Mouse (Mus musculus): ENCODE data around the gene Plod1. TPM values are rescaled to one million over a fixed set of nuclear protein-coding genes. Genes with fewer than 3 reads are reported as not detected.

Gene Plod1
- polyA plus RNA-seq, 1 experiment from 2014 or later, result 16.1 TPM

DNA sequence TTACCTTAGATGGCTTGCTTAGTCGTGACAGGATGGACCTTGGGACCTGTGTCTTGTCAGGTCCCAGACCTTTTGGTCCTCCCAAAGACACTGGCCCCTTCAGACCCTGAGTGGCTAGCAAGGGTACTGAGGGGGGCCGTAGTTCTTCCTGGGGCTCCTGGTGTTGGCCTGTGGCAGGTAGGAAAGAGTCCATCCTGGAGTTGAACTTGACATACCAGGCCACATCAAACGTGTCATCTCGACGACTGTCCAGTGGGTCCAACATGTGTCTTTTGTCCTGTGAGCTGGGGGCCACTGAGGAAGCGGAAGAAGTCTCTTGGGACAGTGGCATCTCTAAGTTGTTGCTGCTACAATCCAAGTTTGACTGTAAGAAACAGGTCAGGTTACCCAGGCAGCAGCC, 70.9 kb downstream of the Plod1 start:
- no peak for ATAC-seq (replicated peaks)
- H3K4me2 ChIP-seq (replicated peaks), result no peak overlapping the region
- H3K9ac ChIP-seq (replicated peaks), result no peak overlapping the region
- peaks cover 43% of the 10 kb centered on the region for H3K36me3 ChIP-seq
- 93% methylated on average over 6 of the region's 6 CpGs for WGBS
- peaks cover 26% of the 10 kb centered on the region for H3K4me1 ChIP-seq
- no peaks in the 10 kb centered on the region for H3K27me3 ChIP-seq
- H3K4me3 ChIP-seq, result no peak overlapping the region
- H3K9me3 ChIP-seq, result no peaks in the 10 kb centered on the region
- no peak overlapping the region for H3K27ac ChIP-seq (replicated peaks)

DNA sequence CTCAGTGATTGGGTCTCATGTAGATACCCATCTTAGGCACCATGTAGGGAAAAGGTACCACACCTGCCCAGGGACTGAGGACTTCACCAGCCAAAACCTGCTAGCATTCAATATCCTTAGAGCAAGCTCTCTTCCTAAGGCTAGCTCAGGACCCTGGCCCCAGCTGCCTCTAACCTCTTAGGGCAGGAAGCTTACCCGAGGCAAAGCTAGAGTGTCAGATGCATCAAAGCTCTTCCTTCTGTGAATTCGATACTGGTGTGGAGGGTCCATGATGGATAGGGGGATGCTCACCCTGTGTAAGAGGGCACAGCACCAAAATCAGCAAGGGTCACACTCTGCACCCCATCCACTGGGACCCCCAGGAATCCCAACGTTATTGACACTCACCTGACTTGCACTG, 74.5 kb downstream of the Plod1 start:
- no peak overlapping the region for H3K4me3 ChIP-seq
- no peaks in the 10 kb centered on the region for H3K9me3 ChIP-seq
- H3K27ac ChIP-seq (replicated peaks), result no peak overlapping the region
- no peak for ATAC-seq (replicated peaks)
- no peak overlapping the region for H3K9ac ChIP-seq (replicated peaks)
- H3K4me2 ChIP-seq (replicated peaks), result no peak overlapping the region
- no peaks in the 10 kb centered on the region for H3K27me3 ChIP-seq
- peaks cover 48% of the 10 kb centered on the region for H3K36me3 ChIP-seq
- 90% methylated on average over 3 of the region's 3 CpGs for WGBS
- H3K4me1 ChIP-seq, result peaks cover 1% of the 10 kb centered on the region

Other genes with a start within 250 kb of the Plod1 start
- gene Zfp534, start 234.2 kb downstream of the Plod1 start, polyA plus RNA-seq (2015; fragmentation: Nextera tagmentation; extraction: Ambion mirVana), result not detected in 2 replicates
- gene Zfp984, start 127.0 kb downstream of the Plod1 start, polyA plus RNA-seq (2015; fragmentation: Nextera tagmentation; extraction: Ambion mirVana), result 4.9 and 5.3 TPM in 2 replicates
- gene Zfp933, start 88.4 kb downstream of the Plod1 start, polyA plus RNA-seq (2015; fragmentation: Nextera tagmentation; extraction: Ambion mirVana), result 8.3 and 10.7 TPM in 2 replicates
- gene Miip, start 68.0 kb downstream of the Plod1 start, polyA plus RNA-seq (2015; fragmentation: Nextera tagmentation; extraction: Ambion mirVana), result 55.0 and 55.3 TPM in 2 replicates
- gene Fv1, start 67.8 kb downstream of the Plod1 start, polyA plus RNA-seq (2015; fragmentation: Nextera tagmentation; extraction: Ambion mirVana), result 12.7 and 12.8 TPM in 2 replicates
- gene Mfn2, start 32.1 kb downstream of the Plod1 start, polyA plus RNA-seq (2015; fragmentation: Nextera tagmentation; extraction: Ambion mirVana), result 73.6 and 77.2 TPM in 2 replicates
- gene 2510039O18Rik, start 4.1 kb upstream of the Plod1 start, polyA plus RNA-seq (2015; fragmentation: Nextera tagmentation; extraction: Ambion mirVana), result 13.7 and 13.8 TPM in 2 replicates
- not detected in 2 replicates for gene Nppb, start 49.0 kb upstream of the Plod1 start, polyA plus RNA-seq (2015; fragmentation: Nextera tagmentation; extraction: Ambion mirVana)
- gene Nppa, start 64.0 kb upstream of the Plod1 start, polyA plus RNA-seq (2015; fragmentation: Nextera tagmentation; extraction: Ambion mirVana), result 0.76 and 1.6 TPM in 2 replicates
- 30.8 and 33.4 TPM in 2 replicates for gene Clcn6, start 102.1 kb upstream of the Plod1 start, polyA plus RNA-seq (2015; fragmentation: Nextera tagmentation; extraction: Ambion mirVana)
- 16.6 and 17.1 TPM in 2 replicates for gene Mthfr, start 102.3 kb upstream of the Plod1 start, polyA plus RNA-seq (2015; fragmentation: Nextera tagmentation; extraction: Ambion mirVana)
- gene Agtrap, start 151.3 kb upstream of the Plod1 start, polyA plus RNA-seq (2015; fragmentation: Nextera tagmentation; extraction: Ambion mirVana), result 4.6 and 5.6 TPM in 2 replicates
- 123 and 127 TPM in 2 replicates for gene Mad2l2, start 193.6 kb upstream of the Plod1 start, polyA plus RNA-seq (2015; fragmentation: Nextera tagmentation; extraction: Ambion mirVana)
- gene Draxin, start 193.9 kb upstream of the Plod1 start, polyA plus RNA-seq (2015; fragmentation: Nextera tagmentation; extraction: Ambion mirVana), result 21.2 TPM in 2 replicates
- gene Fbxo6, start 215.4 kb upstream of the Plod1 start, polyA plus RNA-seq (2015; fragmentation: Nextera tagmentation; extraction: Ambion mirVana), result 15.6 and 18.0 TPM in 2 replicates
- gene Fbxo44, start 223.7 kb upstream of the Plod1 start, polyA plus RNA-seq (2015; fragmentation: Nextera tagmentation; extraction: Ambion mirVana), result 60.7 and 64.6 TPM in 2 replicates
- 4.5 and 4.7 TPM in 2 replicates for gene Fbxo2, start 223.9 kb upstream of the Plod1 start, polyA plus RNA-seq (2015; fragmentation: Nextera tagmentation; extraction: Ambion mirVana)

All from forebrain, embryonic 15.5 days (tissue).